Mouse (Mus musculus) lung, embryonic 15.5 days (tissue): ENCODE data around the gene Tpcn1. TPM values are rescaled to one million over a fixed set of nuclear protein-coding genes. Genes with fewer than 3 reads are reported as not detected.

Experiments
- ATAC-seq: fragments of 200-750 bp; cut with Nextera tagmentation; 2 replicates; pipeline ENCODE4 v1.8.0; 2017; ENCODE audit warnings: moderate number of reproducible peaks, borderline replicate concordance; ENCODE audit not compliant: low FRiP score, low TSS enrichment; ENCODE audit errors: extremely low read depth
- H3K27ac ChIP-seq: fragments of 300-500 bp; sonication (generic); 2 replicates; pipeline ENCODE4 v1.5.1; 2015; ENCODE audit warnings: moderate library complexity, mild to moderate bottlenecking, inconsistent platforms
- H3K27me3 ChIP-seq: fragments of 300-500 bp; sonication (generic); 2 replicates; pipeline ENCODE4 v1.6.1; 2015; ENCODE audit warnings: inconsistent platforms
- H3K36me3 ChIP-seq: fragments of 300-500 bp; sonication (generic); 2 replicates; pipeline ENCODE4 v1.6.1; 2015; ENCODE audit warnings: inconsistent platforms
- H3K4me1 ChIP-seq: fragments of 300-500 bp; sonication (generic); 2 replicates; pipeline ENCODE4 v1.6.1; 2015; ENCODE audit warnings: inconsistent platforms
- H3K4me2 ChIP-seq: fragments of 300-500 bp; sonication (generic); 2 replicates; pipeline ENCODE4 v1.6.1; 2015; ENCODE audit warnings: inconsistent platforms, mild to moderate bottlenecking, moderate library complexity
- H3K4me3 ChIP-seq: fragments of 300-500 bp; sonication (generic); 2 replicates; pipeline ENCODE4 v1.5.1; 2015; ENCODE audit warnings: mild to moderate bottlenecking, inconsistent platforms
- H3K9ac ChIP-seq: fragments of 300-500 bp; sonication (generic); 2 replicates; pipeline ENCODE4 v1.6.1; 2015; ENCODE audit warnings: inconsistent platforms
- H3K9me3 ChIP-seq: fragments of 300-500 bp; sonication (generic); 2 replicates; pipeline ENCODE4 v1.6.1; 2016; ENCODE audit warnings: inconsistent platforms
- WGBS: fragments of 180-500 bp; shearing (Covaris S2); methylation state at CpG from one replicate; pipeline ENCODE4 v1.1.7; 2015; 5-methylcytosine and 5-hydroxymethylcytosine counted together
- polyA plus RNA-seq: library from polyadenylated mRNA; unstranded; fragments of >200 nt; fragmentation: Nextera tagmentation; extraction: Ambion mirVana; gene quantifications from 2 replicates; pipeline ENCODE4 v1.2.1, GENCODE M21; 2015

Gene Tpcn1
- 18.6 and 20.3 TPM in 2 replicates for polyA plus RNA-seq

GRCm38 (mm10) chr5:120588569-120589094 is at the start of gene Tpcn1, which contains the start of gene Iqcd:
Gene Tpcn1, minus strand, starts transcription at chr5:120588673.
Gene Iqcd, plus strand, starts transcription at chr5:120589016.
- Histone ChIP-seq H3K4me1 (peaks cover 35% of the 10 kb centered on the region), H3K4me3 (peak within 1 kb of the TSS; percentile 97), H3K9me3 (no peaks in the 10 kb centered on the region), H3K9ac (peak within 1 kb of the TSS; percentile 85), H3K36me3 (peaks cover under 1% of the 10 kb centered on the region), H3K27ac (peak within 1 kb of the TSS; percentile 72), H3K27me3 (no peaks in the 10 kb centered on the region), H3K4me2 (peak within 1 kb of the TSS; percentile 96)
- ATAC-seq = peak; percentile 98
- under 1% methylated on average over 35 of the region's 35 CpGs for WGBS

- ATAC-seq = no peak
- no peaks in the 10 kb centered on the region for H3K4me1 ChIP-seq
- H3K9me3 ChIP-seq = no peaks in the 10 kb centered on the region
- no peak overlapping the region for H3K27ac ChIP-seq
- no peak overlapping the region for H3K4me3 ChIP-seq
- WGBS = 86% methylated on average over 5 of the region's 5 CpGs
- no peak overlapping the region for H3K4me2 ChIP-seq
- no peaks in the 10 kb centered on the region for H3K36me3 ChIP-seq
- no peak overlapping the region for H3K9ac ChIP-seq
- peaks cover 15% of the 10 kb centered on the region for H3K27me3 ChIP-seq
These were observed 47.2 kb upstream of the Tpcn1 start for GRCm38 (mm10) chr5:120635633-120636032.

GRCm38 (mm10) chr5:120634860-120635259 is 46.4 kb upstream of the Tpcn1 start:
- Histone ChIP-seq H3K27me3 (peaks cover 23% of the 10 kb centered on the region), H3K4me3 (no peak overlapping the region), H3K4me1 (no peaks in the 10 kb centered on the region), H3K9me3 (no peaks in the 10 kb centered on the region), H3K4me2 (no peak overlapping the region), H3K9ac (no peak overlapping the region), H3K27ac (no peak overlapping the region), H3K36me3 (no peaks in the 10 kb centered on the region)
- ATAC-seq = no peak
- 38% methylated on average over 5 of the region's 5 CpGs for WGBS

- no peaks in the 10 kb centered on the region for H3K36me3 ChIP-seq
- H3K27ac ChIP-seq = no peak within 1 kb of the TSS
- ATAC-seq = no peak
- no peak within 1 kb of the TSS for H3K4me2 ChIP-seq
- peaks cover 25% of the 10 kb centered on the region for H3K27me3 ChIP-seq
- no peak within 1 kb of the TSS for H3K9ac ChIP-seq
- no peak within 1 kb of the TSS for H3K4me3 ChIP-seq
- H3K4me1 ChIP-seq = no peaks in the 10 kb centered on the region
- H3K9me3 ChIP-seq = no peaks in the 10 kb centered on the region
- 38% methylated on average over 9 of the region's 9 CpGs for WGBS
These were observed 45.7 kb upstream of the Tpcn1 start, which contains the start of gene Cfap73 for GRCm38 (mm10) chr5:120634131-120634530. Gene Cfap73, minus strand, starts transcription at chr5:120634235.

GRCm38 (mm10) chr5:120631892-120632291 is 43.4 kb upstream of the Tpcn1 start:
- no peak overlapping the region for H3K4me3 ChIP-seq
- H3K36me3 ChIP-seq = peaks cover 5% of the 10 kb centered on the region
- H3K4me1 ChIP-seq = no peaks in the 10 kb centered on the region
- no peak overlapping the region for H3K27ac ChIP-seq
- H3K4me2 ChIP-seq = no peak overlapping the region
- H3K9me3 ChIP-seq = no peaks in the 10 kb centered on the region
- no peak for ATAC-seq
- H3K9ac ChIP-seq = no peak overlapping the region
- H3K27me3 ChIP-seq = peaks cover 25% of the 10 kb centered on the region
- WGBS = 92% methylated on average over 5 of the region's 5 CpGs

GRCm38 (mm10) chr5:120631128-120631527 is 42.7 kb upstream of the Tpcn1 start:
- 4% methylated on average over 29 of the region's 29 CpGs for WGBS
- no peak overlapping the region for H3K4me3 ChIP-seq
- ATAC-seq = no peak

GRCm38 (mm10) chr5:120628624-120629023 is 40.2 kb upstream of the Tpcn1 start:
- Histone ChIP-seq H3K36me3 (peaks cover 35% of the 10 kb centered on the region), H3K4me2 (no peak overlapping the region), H3K4me1 (no peaks in the 10 kb centered on the region), H3K4me3 (no peak overlapping the region), H3K27me3 (peaks cover 20% of the 10 kb centered on the region), H3K9ac (no peak overlapping the region), H3K9me3 (no peaks in the 10 kb centered on the region), H3K27ac (no peak overlapping the region)
- ATAC-seq = no peak
- 48% methylated on average over 7 of the region's 7 CpGs for WGBS

More at GRCm38 (mm10) chr5:120631128-120631527, 42.7 kb upstream of the Tpcn1 start:
- H3K4me2 ChIP-seq = no peak overlapping the region
- peaks cover 12% of the 10 kb centered on the region for H3K36me3 ChIP-seq
- no peak overlapping the region for H3K27ac ChIP-seq
- no peaks in the 10 kb centered on the region for H3K4me1 ChIP-seq
- peaks cover 25% of the 10 kb centered on the region for H3K27me3 ChIP-seq
- H3K9ac ChIP-seq = no peak overlapping the region
- H3K9me3 ChIP-seq = no peaks in the 10 kb centered on the region

- no peak overlapping the region for H3K4me3 ChIP-seq
These were observed 39.2 kb upstream of the Tpcn1 start for GRCm38 (mm10) chr5:120627515-120628300.

GRCm38 (mm10) chr5:120626399-120626798 is 37.9 kb upstream of the Tpcn1 start:
- Histone ChIP-seq H3K4me1 (no peaks in the 10 kb centered on the region), H3K9me3 (no peaks in the 10 kb centered on the region), H3K27me3 (peaks cover 17% of the 10 kb centered on the region), H3K9ac (no peak overlapping the region), H3K4me2 (no peak overlapping the region), H3K27ac (no peak overlapping the region), H3K36me3 (peaks cover 57% of the 10 kb centered on the region), H3K4me3 (no peak overlapping the region)
- ATAC-seq = 0 out of 2 replicates have a peak, but pooled peaks have one; percentile 24
- 36% methylated on average over 19 of the region's 19 CpGs for WGBS

More at GRCm38 (mm10) chr5:120627515-120628300, 39.2 kb upstream of the Tpcn1 start:
- H3K36me3 ChIP-seq = peaks cover 45% of the 10 kb centered on the region
- H3K9me3 ChIP-seq = no peaks in the 10 kb centered on the region
- 88% methylated on average over 15 of the region's 15 CpGs for WGBS
- no peak overlapping the region for H3K9ac ChIP-seq
- peaks cover 20% of the 10 kb centered on the region for H3K27me3 ChIP-seq
- no peak overlapping the region for H3K4me2 ChIP-seq
- no peaks in the 10 kb centered on the region for H3K4me1 ChIP-seq
- ATAC-seq = no peak
- H3K27ac ChIP-seq = no peak overlapping the region

GRCm38 (mm10) chr5:120624427-120624826 is 36.0 kb upstream of the Tpcn1 start:
- Histone ChIP-seq H3K9ac (no peak overlapping the region), H3K4me3 (no peak overlapping the region), H3K27ac (no peak overlapping the region), H3K4me1 (no peaks in the 10 kb centered on the region), H3K9me3 (no peaks in the 10 kb centered on the region), H3K4me2 (no peak overlapping the region), H3K27me3 (no peaks in the 10 kb centered on the region), H3K36me3 (peaks cover 73% of the 10 kb centered on the region)
- 89% methylated on average over 10 of the region's 10 CpGs for WGBS
- ATAC-seq = no peak

- H3K27ac ChIP-seq = no peak overlapping the region
- H3K36me3 ChIP-seq = peaks cover 91% of the 10 kb centered on the region
- H3K9me3 ChIP-seq = no peaks in the 10 kb centered on the region
- H3K27me3 ChIP-seq = no peaks in the 10 kb centered on the region
- no peak overlapping the region for H3K4me3 ChIP-seq
- no peak overlapping the region for H3K9ac ChIP-seq
- H3K4me1 ChIP-seq = no peaks in the 10 kb centered on the region
- WGBS = 78% methylated on average over 5 of the region's 5 CpGs
- ATAC-seq = no peak
- no peak overlapping the region for H3K4me2 ChIP-seq
These were observed 33.9 kb upstream of the Tpcn1 start for GRCm38 (mm10) chr5:120622198-120622851.

- H3K4me2 ChIP-seq = no peak overlapping the region
- H3K9me3 ChIP-seq = no peaks in the 10 kb centered on the region
- no peak overlapping the region for H3K4me3 ChIP-seq
- no peaks in the 10 kb centered on the region for H3K4me1 ChIP-seq
- H3K27ac ChIP-seq = no peak overlapping the region
- H3K27me3 ChIP-seq = no peaks in the 10 kb centered on the region
- H3K9ac ChIP-seq = no peak overlapping the region
- WGBS = 85% methylated on average over 10 of the region's 10 CpGs
- no peak for ATAC-seq
- H3K36me3 ChIP-seq = peaks cover 91% of the 10 kb centered on the region
These were observed 33.3 kb upstream of the Tpcn1 start for GRCm38 (mm10) chr5:120621846-120622197.
